Mouse (Mus musculus): ENCODE measurements around the gene Vpreb2.
"Not testable (repeated sequence)": the region's sequence is repeated elsewhere in the genome, so short reads cannot be mapped to it uniquely, and the experiment has no call there.

DNA sequence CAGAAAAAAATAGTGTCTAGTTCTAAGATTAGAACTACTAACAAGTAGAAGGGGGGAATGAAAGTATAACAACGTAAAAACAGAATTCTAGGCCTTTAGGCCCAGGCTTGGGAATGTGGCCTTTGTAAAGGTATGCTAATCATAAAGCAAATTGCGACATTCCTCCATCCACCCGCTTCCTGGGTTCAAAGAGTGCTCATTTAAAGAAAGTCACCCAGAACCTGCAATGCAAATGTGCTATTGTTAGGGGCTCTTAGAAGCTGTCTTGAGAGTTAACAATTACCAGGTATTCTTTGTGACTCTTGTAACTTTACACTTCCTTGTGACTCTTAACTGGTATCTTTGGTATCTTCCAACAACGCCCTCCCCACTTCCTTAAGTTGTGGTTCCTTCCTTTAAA, 36.3 kb downstream of the Vpreb2 start:
- not testable (repeated sequence) for TF ChIP-seq POLR2A (IDR thresholded peaks at IDR 0.05; ENCODE audit: borderline replicate concordance, extremely low read depth, low read depth, low read length); CTCF (IDR thresholded peaks at IDR 0.05; ENCODE audit: insufficient read depth, low read length)

All from lung, adult 2 months (tissue).